ENCODE assay signal across 8 mouse cellular contexts in genomic region chr11:98849196-98849894, GRCm38 (mm10). TPM values are rescaled to one million over a fixed set of nuclear protein-coding genes. Genes with fewer than 3 reads are reported as not detected.
DNase-seq lines count a peak whose midpoint lies in the region; ATAC-seq and TF ChIP-seq lines count a peak whose summit lies in the region.

No protein-coding gene starts in this region.

- peak overlapping the region; percentile 90 for H3K27ac ChIP-seq in layer of hippocampus, adult 2 months
- no peak overlapping the region for H3K27ac ChIP-seq in limb, embryonic 14.5 days (replicated peaks; ENCODE audit: low read depth, low read length)

- ATAC-seq in limb, embryonic 14.5 days (ENCODE audit: low FRiP score, low read depth): no peak

- peak; percentile 52 for DNase-seq in adrenal gland, postnatal 14 days
- no peak for DNase-seq in adrenal gland, adult 2 months
- no peak for DNase-seq in layer of hippocampus, adult 2 months (ENCODE audit: low spot score in 2 of 2)
- no peak for DNase-seq in layer of hippocampus, adult 9-11 months
- DNase-seq in limb, embryonic 14.5 days (ENCODE audit: low spot score): no peak
- DNase-seq in retina, embryonic 14.5 days (ENCODE audit: low spot score): peak; percentile 54
- no peak for DNase-seq in right cerebral cortex, postnatal 10 days (ENCODE audit: low spot score in 2 of 2)
- no peak for DNase-seq in gastrocnemius, adult 18-20 months (ENCODE audit: low spot score)

- peaks cover 22% of the 10 kb centered on the region for H3K4me1 ChIP-seq in limb, embryonic 14.5 days (ENCODE audit: control insufficient read depth, insufficient read depth, low read length)

- H3K9me3 ChIP-seq in limb, embryonic 14.5 days (ENCODE audit: control insufficient read depth, low read length): no peaks in the 10 kb centered on the region

- TF ChIP-seq POLR2A in limb, embryonic 14.5 days (IDR thresholded peaks at IDR 0.05; ENCODE audit: borderline replicate concordance, extremely low read depth, insufficient read depth, insufficient read length): no peak

- no peaks in the 10 kb centered on the region for H3K27me3 ChIP-seq in limb, embryonic 14.5 days (ENCODE audit: control insufficient read depth, insufficient read depth, low read length)

- H3K36me3 ChIP-seq in limb, embryonic 14.5 days (ENCODE audit: control insufficient read depth, insufficient read depth, low read length): 0 out of 2 replicates have a peak, but pooled peaks cover 6% of the 10 kb centered on the region

- no peak for TF ChIP-seq CTCF in layer of hippocampus, adult 2 months (conservative IDR thresholded peaks at IDR 0.05)

- 16% methylated on average over 19 of the region's 19 CpGs for WGBS in limb, embryonic 14.5 days

- H3K4me3 ChIP-seq in layer of hippocampus, adult 2 months: no peak overlapping the region
- H3K4me3 ChIP-seq in limb, embryonic 14.5 days (replicated peaks; ENCODE audit: low read length): no peak overlapping the region

- H3K9ac ChIP-seq in limb, embryonic 14.5 days (ENCODE audit: low read depth, low read length, severe bottlenecking): no peak overlapping the region

- H3K4me2 ChIP-seq in limb, embryonic 14.5 days (replicated peaks; ENCODE audit: low read depth, low read length, severe bottlenecking): 0 out of 2 replicates have a peak overlapping the region, but pooled peaks have one; percentile 1

RNA-seq across cellular contexts. Expression of gene Rapgefl1, which starts 12.8 kb away (rescaled TPM):
- total RNA-seq in adrenal gland, postnatal 14 days (2021): 0.79 and 0.93 TPM in 2 replicates
- under 1 TPM; 0.29 to 0.79 TPM for total RNA-seq in adrenal gland, adult 2 months (2021)
- 1.5 and 1.9 TPM in 2 replicates for polyA plus RNA-seq in adrenal gland, adult 2 months (2012; rRNA removed)
- total RNA-seq in layer of hippocampus, adult 2 months (2021): 100 to 1,000 TPM; 213 to 240 TPM
- 31.4 and 41.8 TPM in 2 replicates for polyA plus RNA-seq in limb, embryonic 14.5 days (2012; rRNA removed)
- polyA plus RNA-seq in limb, embryonic 14.5 days (2014; fragmentation: Nextera tagmentation; extraction: Ambion mirVana): 8.8 and 8.9 TPM in 2 replicates
- under 1 TPM; 0.09 to 0.14 TPM for total RNA-seq in gastrocnemius, adult 18-20 months (2021)

RNA-seq across cellular contexts. Expression of gene Wipf2, which starts 14.1 kb away (rescaled TPM):
- 16.6 and 21.3 TPM in 2 replicates for total RNA-seq in adrenal gland, postnatal 14 days (2021)
- 10 to 100 TPM; 15.6 to 23.7 TPM for total RNA-seq in adrenal gland, adult 2 months (2021)
- 8.9 and 13.4 TPM in 2 replicates for polyA plus RNA-seq in adrenal gland, adult 2 months (2012; rRNA removed)
- 10 to 100 TPM; 68.6 to 70.9 TPM for total RNA-seq in layer of hippocampus, adult 2 months (2021)
- polyA plus RNA-seq in limb, embryonic 14.5 days (2012; rRNA removed): 10.5 and 11.4 TPM in 2 replicates
- polyA plus RNA-seq in limb, embryonic 14.5 days (2014; fragmentation: Nextera tagmentation; extraction: Ambion mirVana): 4.7 and 4.9 TPM in 2 replicates
- total RNA-seq in gastrocnemius, adult 18-20 months (2021): 1 to 10 TPM; 5.5 to 5.7 TPM

RNA-seq across cellular contexts. Expression of gene Casc3, which starts 44.6 kb away (rescaled TPM):
- 37.8 and 38.8 TPM in 2 replicates for total RNA-seq in adrenal gland, postnatal 14 days (2021)
- 10 to 100 TPM; 30.0 to 32.3 TPM for total RNA-seq in adrenal gland, adult 2 months (2021)
- polyA plus RNA-seq in adrenal gland, adult 2 months (2012; rRNA removed): 27.9 and 30.2 TPM in 2 replicates
- 10 to 100 TPM; 61.0 to 62.1 TPM for total RNA-seq in layer of hippocampus, adult 2 months (2021)
- polyA plus RNA-seq in limb, embryonic 14.5 days (2012; rRNA removed): 52.4 and 56.8 TPM in 2 replicates
- polyA plus RNA-seq in limb, embryonic 14.5 days (2014; fragmentation: Nextera tagmentation; extraction: Ambion mirVana): 34.1 and 40.4 TPM in 2 replicates
- 10 to 100 TPM; 14.0 to 15.6 TPM for total RNA-seq in gastrocnemius, adult 18-20 months (2021)

RNA-seq across cellular contexts. Expression of gene Msl1, which starts 54.0 kb away (rescaled TPM):
- total RNA-seq in adrenal gland, postnatal 14 days (2021): 88.5 and 88.7 TPM in 2 replicates
- 10 to 100 TPM; 80.9 to 98.0 TPM for total RNA-seq in adrenal gland, adult 2 months (2021)
- 63.2 and 65.0 TPM in 2 replicates for polyA plus RNA-seq in adrenal gland, adult 2 months (2012; rRNA removed)
- 100 to 1,000 TPM; 168 to 178 TPM for total RNA-seq in layer of hippocampus, adult 2 months (2021)
- 76.9 and 81.1 TPM in 2 replicates for polyA plus RNA-seq in limb, embryonic 14.5 days (2012; rRNA removed)
- polyA plus RNA-seq in limb, embryonic 14.5 days (2014; fragmentation: Nextera tagmentation; extraction: Ambion mirVana): 19.8 and 23.5 TPM in 2 replicates
- 10 to 100 TPM; 50.5 to 56.4 TPM for total RNA-seq in gastrocnemius, adult 18-20 months (2021)

RNA-seq across cellular contexts. Expression of gene Cdc6, which starts 58.3 kb away (rescaled TPM):
- total RNA-seq in adrenal gland, postnatal 14 days (2021): 3.5 and 5.8 TPM in 2 replicates
- under 1 TPM; 0.48 to 0.86 TPM for total RNA-seq in adrenal gland, adult 2 months (2021)
- polyA plus RNA-seq in adrenal gland, adult 2 months (2012; rRNA removed): 0.07 and 0.08 TPM in 2 replicates
- under 1 TPM; 0.52 to 0.64 TPM for total RNA-seq in layer of hippocampus, adult 2 months (2021)
- 13.1 and 15.6 TPM in 2 replicates for polyA plus RNA-seq in limb, embryonic 14.5 days (2012; rRNA removed)
- polyA plus RNA-seq in limb, embryonic 14.5 days (2014; fragmentation: Nextera tagmentation; extraction: Ambion mirVana): 25.2 and 25.8 TPM in 2 replicates
- total RNA-seq in gastrocnemius, adult 18-20 months (2021): under 1 TPM; 0.09 to 0.26 TPM

Comparison
In these comparisons a context has a peak if more than half of its experiments do, and no peak if none do; other contexts are left out.
1. DNase-seq: peak in adrenal gland, postnatal 14 days (single experiment) and retina, embryonic 14.5 days (single experiment); none in adrenal gland, adult 2 months (single experiment), layer of hippocampus, adult 2 months (0 of 2), layer of hippocampus, adult 9-11 months (single experiment), limb, embryonic 14.5 days (single experiment), right cerebral cortex, postnatal 10 days (0 of 2) and gastrocnemius, adult 18-20 months (single experiment).
2. RNA of gene Rapgefl1, which starts 12.8 kb away (total RNA-seq): 213 to 240 TPM in layer of hippocampus, adult 2 months; 0.79 to 0.93 TPM in adrenal gland, postnatal 14 days, 0.29 to 0.79 TPM in adrenal gland, adult 2 months and 0.09 to 0.14 TPM in gastrocnemius, adult 18-20 months; every median in the first group is over 100 times any median in the second.